Mouse (Mus musculus): ENCODE measurements around the gene Foxn4. TPM values are rescaled to one million over a fixed set of nuclear protein-coding genes. Genes with fewer than 3 reads are reported as not detected.

Gene Foxn4
- polyA plus RNA-seq (2012; ENCODE audit: low replicate concordance) = not detected in 2 replicates

DNA sequence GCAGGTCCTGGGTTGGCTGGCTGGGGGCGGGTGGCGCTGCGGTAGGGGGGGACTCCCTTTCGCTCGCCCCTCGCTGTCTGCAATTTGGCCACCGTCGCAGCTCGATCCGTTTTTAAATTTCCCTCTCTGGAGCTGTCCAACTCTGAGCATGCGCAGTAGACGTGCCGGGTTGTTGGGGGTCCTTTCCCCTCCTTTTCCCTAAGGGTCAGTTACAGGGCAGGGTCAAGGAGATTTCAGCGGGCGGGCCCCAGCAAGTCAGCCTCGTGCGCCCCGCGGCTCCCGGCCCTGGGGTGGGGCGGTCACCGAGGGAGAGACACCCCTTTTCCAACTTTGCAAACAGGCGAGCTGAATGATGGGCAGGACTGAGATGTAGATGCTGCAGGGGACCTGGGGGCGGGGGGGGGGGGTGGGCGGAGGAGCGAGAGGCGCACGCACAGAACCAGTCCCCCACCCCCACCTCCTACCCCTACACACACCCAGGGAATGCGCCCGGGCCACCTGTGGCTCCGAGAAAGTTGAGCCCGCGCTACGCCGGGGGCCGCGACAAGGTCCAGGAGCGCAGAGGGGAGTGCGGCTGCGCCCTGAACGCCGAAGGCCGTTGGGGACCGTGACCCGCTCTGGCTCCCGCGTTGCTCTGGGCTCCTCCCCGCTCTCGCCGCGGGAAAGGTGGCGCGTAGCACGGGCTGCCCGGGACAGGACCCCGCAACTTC is at the start of gene Foxn4:
Gene Foxn4, minus strand, starts transcription at position 115 of the 710 bp plus-strand sequence.

DNA sequence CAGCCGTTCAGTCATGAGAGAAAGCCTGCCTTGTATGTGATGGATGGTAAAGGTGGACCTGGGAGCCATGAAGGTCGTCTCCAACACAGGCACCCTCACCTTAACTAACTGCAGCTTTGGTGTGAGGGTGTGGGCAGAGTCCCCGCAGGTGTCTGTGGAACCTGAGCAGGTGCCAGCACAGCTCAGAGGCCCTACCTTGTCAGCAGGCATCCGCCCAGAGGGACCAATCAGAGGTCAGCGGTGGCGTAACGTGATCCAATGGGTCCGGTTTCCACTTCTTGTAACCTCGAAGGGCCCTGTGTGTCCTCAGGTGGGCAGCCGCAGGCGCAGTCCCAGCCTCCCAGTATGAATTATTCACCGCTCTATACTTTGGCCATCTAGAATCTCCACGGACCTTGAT is 15.3 kb upstream of the Foxn4 start, which contains the start of gene Myo1h:
Gene Myo1h, plus strand, starts transcription at position 293 of the 400 bp plus-strand sequence.

Other genes with a start within 250 kb of the Foxn4 start
- gene Usp30, start 208.3 kb downstream of the Foxn4 start, polyA plus RNA-seq (2012; ENCODE audit: low replicate concordance) = 10.3 and 11.3 TPM in 2 replicates
- not detected in 2 replicates for gene Svop, start 182.2 kb downstream of the Foxn4 start, polyA plus RNA-seq (2012; ENCODE audit: low replicate concordance)
- 19.4 and 33.4 TPM in 2 replicates for gene Alkbh2, start 145.6 kb downstream of the Foxn4 start, polyA plus RNA-seq (2012; ENCODE audit: low replicate concordance)
- 12.4 and 14.6 TPM in 2 replicates for gene Ung, start 143.4 kb downstream of the Foxn4 start, polyA plus RNA-seq (2012; ENCODE audit: low replicate concordance)
- gene Acacb, start 127.3 kb downstream of the Foxn4 start, polyA plus RNA-seq (2012; ENCODE audit: low replicate concordance) = 3.2 and 3.8 TPM in 2 replicates
- 0.89 and 1.0 TPM in 2 replicates for gene Myo1h, start 15.4 kb upstream of the Foxn4 start, polyA plus RNA-seq (2012; ENCODE audit: low replicate concordance)
- gene Kctd10, start 106.7 kb upstream of the Foxn4 start, polyA plus RNA-seq (2012; ENCODE audit: low replicate concordance) = 80.5 and 160 TPM in 2 replicates
- gene Ube3b, start 106.8 kb upstream of the Foxn4 start, polyA plus RNA-seq (2012; ENCODE audit: low replicate concordance) = 50.0 and 121 TPM in 2 replicates
- 7.9 and 21.6 TPM in 2 replicates for gene Mmab, start 170.3 kb upstream of the Foxn4 start, polyA plus RNA-seq (2012; ENCODE audit: low replicate concordance)
- 16.9 and 33.9 TPM in 2 replicates for gene Mvk, start 170.5 kb upstream of the Foxn4 start, polyA plus RNA-seq (2012; ENCODE audit: low replicate concordance)

Data from hematopoietic multipotent progenitor cell, adult 10-12 weeks (in vitro differentiated cells).